Mouse (Mus musculus) MEL (cell line): ENCODE measurements at regions not wholly inside any gene's neighbourhood (a gene's known extent, or its start where the extent isn't known, plus 50 kb on each side); places are given as distances from the start of the nearest gene placed in this dataset.

Experiments
- DNase-seq: peaks from one replicate; pipeline ENCODE4 v3.0.0; 2011; ENCODE audit warnings: low read depth, low spot score
- H3K27ac ChIP-seq: 2 replicates; pipeline ENCODE4 v1.5.1; 2012; ENCODE audit warnings: low read depth, mild to moderate bottlenecking, control low read depth, low read length, moderate library complexity; ENCODE audit not compliant: control insufficient read depth
- H3K27me3 ChIP-seq, 2 experiments: fragments of 150-350 bp in 1 of 2; sonication (generic) in 1 of 2; 2 replicates each; pipeline ENCODE4 v1.6.1; 2012; ENCODE audit warnings: low read length in 2 of 2, mild to moderate bottlenecking in 2 of 2, improper control_type of control experiment in 1 of 2, moderate library complexity in 1 of 2; ENCODE audit not compliant: insufficient read depth in 2 of 2, control insufficient read depth in 1 of 2
- H3K36me3 ChIP-seq, 2 experiments: 2 replicates each; pipeline ENCODE4 v1.6.1; 2012 to 2014; ENCODE audit warnings: low read length in 2 of 2, improper control_type of control experiment in 1 of 2, inconsistent platforms in 1 of 2, mild to moderate bottlenecking in 1 of 2; ENCODE audit not compliant: insufficient read depth in 2 of 2, control insufficient read depth in 1 of 2
- H3K4me1 ChIP-seq, 2 experiments: fragments of 150-350 bp in 1 of 2; sonication (generic) in 1 of 2; 2 replicates each; pipeline ENCODE4 v1.6.1; 2012; ENCODE audit warnings: low read length in 2 of 2, improper control_type of control experiment in 1 of 2, mild to moderate bottlenecking in 1 of 2; ENCODE audit not compliant: insufficient read depth in 2 of 2, control insufficient read depth in 1 of 2
- H3K4me3 ChIP-seq, 2 experiments: fragments of 150-350 bp in 1 of 2; sonication (generic) in 1 of 2; 2 replicates each; pipeline ENCODE4 v1.5.1; 2012; ENCODE audit warnings: low read depth in 2 of 2, low read length in 2 of 2, mild to moderate bottlenecking in 2 of 2, moderate library complexity in 2 of 2, control low read depth in 1 of 2, improper control_type of control experiment in 1 of 2; ENCODE audit not compliant: control insufficient read depth in 1 of 2, insufficient read depth in 1 of 2
- H3K79me2 ChIP-seq: 2 replicates; pipeline ENCODE4 v1.6.1; 2012; ENCODE audit warnings: mild to moderate bottlenecking, low read length, moderate library complexity; ENCODE audit not compliant: control insufficient read depth, poor library complexity, insufficient read depth
- H3K9ac ChIP-seq: 2 replicates; pipeline ENCODE4 v1.6.1; 2012; ENCODE audit warnings: low read depth, mild to moderate bottlenecking, control low read depth, low read length, moderate library complexity; ENCODE audit not compliant: control insufficient read depth, poor library complexity, severe bottlenecking
- H3K9me3 ChIP-seq: fragments of 150-350 bp; sonication (generic); replicated peaks from 2 replicates; pipeline ENCODE4 v1.6.1; 2012; ENCODE audit warnings: mild to moderate bottlenecking, low read length, improper control_type of control experiment, moderate library complexity; ENCODE audit not compliant: insufficient read depth
- EP300 ChIP-seq, 2 experiments: IDR thresholded peaks; 2 replicates each; pipeline ENCODE4 v1.6.1; 2011; ENCODE audit warnings: improper control_type of control experiment in 2 of 2, low read length in 2 of 2, low read depth in 1 of 2, mild to moderate bottlenecking in 1 of 2
- ETS1 ChIP-seq: IDR thresholded peaks from 2 replicates; pipeline ENCODE4 v1.6.1; 2012; ENCODE audit warnings: low read depth, mild to moderate bottlenecking, inconsistent platforms, low read length, improper control_type of control experiment, moderate library complexity
- GATA1 ChIP-seq: IDR thresholded peaks from 2 replicates; pipeline ENCODE4 v1.6.1; 2011; ENCODE audit warnings: low read depth, low read length, improper control_type of control experiment
- HCFC1 ChIP-seq: IDR thresholded peaks from 2 replicates; pipeline ENCODE4 v1.6.1; 2012; ENCODE audit warnings: low read depth, mild to moderate bottlenecking, inconsistent platforms, low read length, improper control_type of control experiment, moderate library complexity
- JUND ChIP-seq: IDR thresholded peaks from 2 replicates; pipeline ENCODE4 v1.6.1; 2011; ENCODE audit warnings: low read depth, mild to moderate bottlenecking, improper control_type of control experiment, low read length
- KAT2A ChIP-seq: conservative IDR thresholded peaks from 2 replicates; pipeline ENCODE4 v1.6.1; 2012; ENCODE audit warnings: low read depth, low read length, improper control_type of control experiment, inconsistent platforms
- MAFK ChIP-seq: IDR thresholded peaks from 2 replicates; pipeline ENCODE4 v1.6.1; 2011; ENCODE audit warnings: low read depth, mild to moderate bottlenecking, low read length, improper control_type of control experiment, borderline replicate concordance
- MAX ChIP-seq: IDR thresholded peaks from 2 replicates; pipeline ENCODE4 v1.6.1; 2011; ENCODE audit warnings: low read length, improper control_type of control experiment
- MXI1 ChIP-seq: IDR thresholded peaks from 2 replicates; pipeline ENCODE4 v1.6.1; 2011; ENCODE audit warnings: mild to moderate bottlenecking, low read depth, low read length, improper control_type of control experiment
- MYB ChIP-seq: IDR thresholded peaks from 2 replicates; pipeline ENCODE4 v1.6.1; 2011; ENCODE audit warnings: mild to moderate bottlenecking, low read depth, low read length, improper control_type of control experiment
- MYC ChIP-seq: IDR thresholded peaks from 2 replicates; pipeline ENCODE4 v1.6.1; 2011; ENCODE audit warnings: low read depth, mild to moderate bottlenecking, low read length, improper control_type of control experiment, moderate library complexity
- NELFE ChIP-seq: IDR thresholded peaks from 2 replicates; pipeline ENCODE4 v1.6.1; 2011; ENCODE audit warnings: low read depth, low read length, improper control_type of control experiment
- POLR2AphosphoS2 ChIP-seq: IDR thresholded peaks from 2 replicates; pipeline ENCODE4 v1.6.1; 2011; ENCODE audit warnings: low read length, improper control_type of control experiment
- RAD21 ChIP-seq: IDR thresholded peaks from 2 replicates; pipeline ENCODE4 v1.6.1; 2011; ENCODE audit warnings: mild to moderate bottlenecking, low read depth, low read length, improper control_type of control experiment
- TCF12 ChIP-seq: IDR thresholded peaks from 2 replicates; pipeline ENCODE4 v1.6.1; 2014; ENCODE audit warnings: low read depth, mild to moderate bottlenecking, inconsistent platforms, low read length, improper control_type of control experiment, moderate library complexity
- USF1 ChIP-seq: IDR thresholded peaks from 2 replicates; pipeline ENCODE4 v1.6.1; 2014; ENCODE audit warnings: low read depth, mild to moderate bottlenecking, inconsistent platforms, low read length, improper control_type of control experiment, moderate library complexity
- ZC3H11A ChIP-seq: IDR thresholded peaks from 2 replicates; pipeline ENCODE4 v1.6.1; 2012; ENCODE audit warnings: low read depth, mild to moderate bottlenecking, inconsistent platforms, low read length, improper control_type of control experiment
- ZKSCAN1 ChIP-seq: IDR thresholded peaks from 2 replicates; pipeline ENCODE4 v1.6.1; 2012; ENCODE audit warnings: low read depth, mild to moderate bottlenecking, inconsistent platforms, low read length, improper control_type of control experiment, moderate library complexity
- ZMIZ1 ChIP-seq: IDR thresholded peaks from 2 replicates; pipeline ENCODE4 v1.6.1; 2012; ENCODE audit warnings: low read depth, mild to moderate bottlenecking, inconsistent platforms, low read length, improper control_type of control experiment, moderate library complexity
- ZNF384 ChIP-seq: IDR thresholded peaks from 2 replicates; pipeline ENCODE4 v1.6.1; 2012; ENCODE audit warnings: low read depth, mild to moderate bottlenecking, inconsistent platforms, low read length, improper control_type of control experiment

DNA sequence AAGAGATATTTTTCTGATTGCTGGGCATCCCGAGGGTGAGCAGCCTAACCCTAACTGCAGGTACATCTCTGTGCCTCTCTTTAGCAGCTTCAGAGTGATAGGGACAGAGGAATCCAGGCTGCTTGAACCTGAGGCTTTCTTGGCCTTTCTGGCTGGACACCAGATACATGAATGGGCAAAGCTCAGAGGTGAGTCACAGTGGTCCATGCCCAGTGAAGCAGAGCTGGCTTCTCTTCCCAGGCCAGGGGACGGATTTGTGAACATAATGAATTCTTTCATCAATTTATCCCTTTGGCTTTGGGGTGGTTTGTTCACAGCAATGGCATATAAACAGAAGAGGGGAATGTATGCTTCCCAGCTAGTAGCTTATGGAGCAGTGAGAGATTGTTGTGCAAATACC lies 114.9 kb upstream of the Ngf start:
- DNase-seq = no peak
- Histone ChIP-seq H3K27ac (no peak overlapping the region), H3K9me3 (no peaks in the 10 kb centered on the region), H3K4me1 (no peaks in the 10 kb centered on the region), H3K9ac (no peak overlapping the region), H3K36me3 (no peaks in the 10 kb centered on the region), H3K4me3 (no peak overlapping the region), H3K79me2 (no peaks in the 10 kb centered on the region), H3K27me3 (no peaks in the 10 kb centered on the region)
- no peak for TF ChIP-seq ZC3H11A
- TF ChIP-seq NELFE = no peak
- no peak for TF ChIP-seq MYB
- no peak for TF ChIP-seq ZNF384
- no peak for TF ChIP-seq ZMIZ1
- TF ChIP-seq GATA1 = no peak
- TF ChIP-seq ETS1 = no peak
- no peak for TF ChIP-seq HCFC1
- no peak for TF ChIP-seq JUND

GRCm38 (mm10) chr3:102353277-102353900 lies 116.3 kb upstream of the Ngf start:
- Histone ChIP-seq H3K27me3 (no peaks in the 10 kb centered on the region), H3K9me3 (no peaks in the 10 kb centered on the region), H3K9ac (no peak overlapping the region), H3K27ac (no peak overlapping the region), H3K4me3 (no peak overlapping the region), H3K36me3 (no peaks in the 10 kb centered on the region), H3K4me1 (no peaks in the 10 kb centered on the region), H3K79me2 (no peaks in the 10 kb centered on the region)
- no peak for TF ChIP-seq RAD21
- no peak for TF ChIP-seq ZKSCAN1
- no peak for TF ChIP-seq NELFE
- TF ChIP-seq MAFK = no peak
- no peak for TF ChIP-seq EP300 (IDR thresholded peaks at IDR 0.05; ENCODE audit: low read depth in 1 of 2, low read length in 2 of 2)
- no peak for TF ChIP-seq TCF12
- no peak for TF ChIP-seq ZNF384
- TF ChIP-seq KAT2A = no peak
- no peak for TF ChIP-seq MYB
- TF ChIP-seq USF1 = no peak
- TF ChIP-seq ETS1 = no peak
- TF ChIP-seq POLR2AphosphoS2 = no peak
- TF ChIP-seq MXI1 = no peak
- no peak for TF ChIP-seq MYC
- TF ChIP-seq MAX = no peak
- no peak for DNase-seq
